26 mouse cellular contexts compared by ENCODE assay signal in genomic region chr7:78994134-78994533, GRCm38 (mm10). TPM values are rescaled to one million over a fixed set of nuclear protein-coding genes. Genes with fewer than 3 reads are reported as not detected.
"Had no signal": no experiment of that assay in that cellular context is flagged by ENCODE, and none has a peak within 500 bp of the region (broad histone marks: within the 10 kb centered on the region; RNA-seq: fewer than 3 reads in every experiment).

No protein-coding gene starts in this region.

- H3K27me3 ChIP-seq: limb, embryonic 13.5 days; limb, embryonic 15.5 days had no signal

- H3K27ac ChIP-seq: gastrocnemius, adult 2 months; hindbrain, embryonic 10.5 days; hindbrain, embryonic 12.5 days; hindbrain, embryonic 15.5 days; hindbrain, postnatal 0 days; layer of hippocampus, adult 2 months; left cerebral cortex, adult 2 months; limb, embryonic 13.5 days; limb, embryonic 15.5 days; liver, embryonic 12.5 days; liver, embryonic 14.5 days had no signal

- H3K4me3 ChIP-seq: gastrocnemius, adult 2 months; heart, embryonic 12.5 days; hindbrain, embryonic 10.5 days; hindbrain, embryonic 12.5 days; hindbrain, embryonic 15.5 days; layer of hippocampus, adult 2 months; left cerebral cortex, adult 2 months; limb, embryonic 13.5 days; limb, embryonic 15.5 days; liver, embryonic 12.5 days had no signal

- H3K9me3 ChIP-seq: heart, embryonic 12.5 days; hindbrain, embryonic 10.5 days; hindbrain, embryonic 12.5 days; hindbrain, embryonic 15.5 days; limb, embryonic 13.5 days; limb, embryonic 15.5 days; liver, embryonic 12.5 days had no signal

- DNase-seq: gastrocnemius, adult 2 months; gastrocnemius, postnatal 10 days; gastrocnemius, postnatal 25 days; heart, adult 18-20 months; heart, postnatal 10 days; heart, postnatal 4 days; kidney, adult 18-20 months; kidney, adult 8-10 months; kidney, postnatal 10 days; kidney, postnatal 25 days; kidney, postnatal 4 days; left cerebral cortex, postnatal 4 days had no signal

- ATAC-seq: hindbrain, postnatal 0 days; intestine, embryonic 16.5 days; liver, embryonic 12.5 days had no signal

- H3K4me1 ChIP-seq: liver, embryonic 12.5 days had no signal

- H3K4me2 ChIP-seq: heart, embryonic 12.5 days; hindbrain, embryonic 12.5 days; hindbrain, embryonic 15.5 days; limb, embryonic 13.5 days; limb, embryonic 15.5 days; liver, embryonic 12.5 days had no signal

- H3K36me3 ChIP-seq: heart, embryonic 12.5 days; hindbrain, embryonic 10.5 days; hindbrain, embryonic 12.5 days; hindbrain, embryonic 15.5 days; limb, embryonic 13.5 days; limb, embryonic 15.5 days; liver, embryonic 12.5 days had no signal

- H3K9ac ChIP-seq: heart, embryonic 12.5 days; hindbrain, embryonic 12.5 days; hindbrain, embryonic 15.5 days; limb, embryonic 13.5 days; limb, embryonic 15.5 days; liver, embryonic 12.5 days; liver, embryonic 14.5 days had no signal

RNA-seq across cellular contexts. Expression of gene Acan, which starts 59.1 kb away (rescaled TPM):
- total RNA-seq: granulocyte monocyte progenitor cell, adult 5-6 weeks; liver, adult 2 months had no signal
- polyA plus RNA-seq: liver, adult 2 months; liver, embryonic 12.5 days had no signal
